Mouse (Mus musculus) cerebellum, postnatal 25 days (tissue): ENCODE measurements around the gene Tmub1.

ENCODE experiments used
- DNase-seq, 2 experiments: peaks; one replicate each; pipeline ENCODE4 v3.0.0; 2021; ENCODE audit warnings: mixed read lengths in 2 of 2

Gene Tmub1

GRCm38 (mm10) chr5:24447624-24448298, at the start of gene Tmub1:
Gene Tmub1 (minus strand): TSS chr5:24447854.
- DNase-seq: peak; percentile 85 to 87

- peak in 1 of 2 experiments; percentile 10 for DNase-seq
Observed at GRCm38 (mm10) chr5:24496756-24497155, 49.1 kb upstream of the Tmub1 start.

- peak; percentile 5 for DNase-seq
Observed at GRCm38 (mm10) chr5:24495019-24495418, 47.4 kb upstream of the Tmub1 start.

- DNase-seq: no peak
Observed at GRCm38 (mm10) chr5:24492546-24493285, 45.1 kb upstream of the Tmub1 start.

- DNase-seq: no peak
Observed at GRCm38 (mm10) chr5:24490413-24490920, 42.8 kb upstream of the Tmub1 start.

- no peak for DNase-seq
Observed at GRCm38 (mm10) chr5:24486738-24487137, 39.1 kb upstream of the Tmub1 start.

- DNase-seq: peak; percentile 93 to 96
Observed at GRCm38 (mm10) chr5:24486097-24486496, 38.4 kb upstream of the Tmub1 start.

- DNase-seq: peak in 1 of 2 experiments; percentile 36
Observed at GRCm38 (mm10) chr5:24484963-24485362, 37.3 kb upstream of the Tmub1 start.

GRCm38 (mm10) chr5:24483326-24483725, 35.7 kb upstream of the Tmub1 start:
- DNase-seq: peak; percentile 81 to 83

GRCm38 (mm10) chr5:24482247-24483079, 34.8 kb upstream of the Tmub1 start:
- peak in 1 of 2 experiments; percentile 35 for DNase-seq

GRCm38 (mm10) chr5:24481647-24482046, 34.0 kb upstream of the Tmub1 start:
- DNase-seq: peak; percentile 75 to 85

- no peak for DNase-seq
Observed at GRCm38 (mm10) chr5:24477909-24478308, 30.3 kb upstream of the Tmub1 start.

- DNase-seq: peak; percentile 62 to 75
Observed at GRCm38 (mm10) chr5:24475476-24476241, 28.0 kb upstream of the Tmub1 start.

- DNase-seq: peak in 1 of 2 experiments; percentile 63
Observed at GRCm38 (mm10) chr5:24474723-24475261, 27.1 kb upstream of the Tmub1 start.

- DNase-seq: peak; percentile 56 to 63
Observed at GRCm38 (mm10) chr5:24474025-24474722, 26.5 kb upstream of the Tmub1 start.

GRCm38 (mm10) chr5:24472884-24473619, 25.4 kb upstream of the Tmub1 start:
- no peak for DNase-seq

GRCm38 (mm10) chr5:24470600-24470999, 22.9 kb upstream of the Tmub1 start:
- DNase-seq: peak; percentile 88 to 92

GRCm38 (mm10) chr5:24466762-24467161, 19.1 kb upstream of the Tmub1 start:
- DNase-seq: no peak

GRCm38 (mm10) chr5:24455613-24456012, 8.0 kb upstream of the Tmub1 start:
- no peak for DNase-seq

GRCm38 (mm10) chr5:24455076-24455475, 7.4 kb upstream of the Tmub1 start:
- DNase-seq: no peak

- DNase-seq: no peak
Observed at GRCm38 (mm10) chr5:24453985-24454303, 6.3 kb upstream of the Tmub1 start.
